Mouse (Mus musculus): Measurements from ENCODE around the gene 1810024B03Rik. TPM values are rescaled to one million over a fixed set of nuclear protein-coding genes. Genes with fewer than 3 reads are reported as not detected.

Gene 1810024B03Rik
- polyA plus RNA-seq (2014; fragmentation: Nextera tagmentation; extraction: Ambion mirVana), result 2.7 and 3.0 TPM in 2 replicates

DNA sequence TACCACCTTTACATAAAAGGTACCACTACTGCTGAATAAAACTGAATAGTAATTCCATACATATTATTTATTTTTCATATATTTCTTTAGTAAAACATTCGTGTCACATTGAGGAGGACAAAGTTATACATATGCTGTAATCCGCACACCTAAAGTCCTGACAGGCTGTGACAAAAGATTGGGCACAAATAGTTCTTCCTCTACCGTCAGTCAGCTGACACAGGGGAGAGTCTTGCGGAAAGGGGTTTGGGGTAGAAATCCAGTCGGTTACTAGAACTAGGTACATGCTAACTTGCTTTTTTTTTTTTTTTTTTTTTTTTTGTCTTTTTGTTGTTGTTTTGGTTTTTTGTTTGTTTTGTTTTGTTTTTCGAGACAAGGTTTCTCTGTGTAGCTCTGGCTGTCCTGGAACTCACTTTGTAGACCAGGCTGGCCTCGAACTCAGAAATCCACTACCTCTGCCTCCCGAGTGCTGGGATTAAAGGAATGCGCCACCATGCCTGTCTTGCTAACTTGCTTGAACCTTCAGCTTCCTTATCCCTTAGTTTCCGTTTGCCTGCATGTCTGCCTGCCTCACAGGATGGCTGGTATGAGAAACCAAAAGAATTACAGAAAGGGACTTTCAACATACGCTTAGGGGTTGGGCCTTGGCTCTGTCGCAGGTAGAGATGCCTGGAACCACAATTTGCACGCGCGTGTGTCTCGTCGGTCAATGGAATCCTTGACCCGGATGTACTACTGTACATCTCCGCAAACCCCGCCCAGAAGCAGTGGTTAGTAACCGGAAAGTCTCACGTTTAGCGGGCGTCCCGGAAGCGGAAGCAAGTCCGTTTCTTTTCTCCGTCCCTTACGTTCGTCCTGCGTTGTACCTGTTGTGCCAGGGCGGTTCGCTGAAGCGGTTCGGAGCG is at the start of gene 1810024B03Rik, which contains the start of gene Snrnp200:
TSS of gene 1810024B03Rik (minus strand) at position 734 of the 905 bp plus-strand sequence.
TSS of gene Snrnp200 (plus strand) at position 840 of the 905 bp plus-strand sequence.
- no peak within 1 kb of the TSS for H3K27ac ChIP-seq (ENCODE audit: low read depth, low read length)
- ATAC-seq (ENCODE audit: low FRiP score), result peak; percentile 98
- peak within 1 kb of the TSS; percentile 83 for H3K4me2 ChIP-seq (replicated peaks; ENCODE audit: low read depth, low read length)

DNA sequence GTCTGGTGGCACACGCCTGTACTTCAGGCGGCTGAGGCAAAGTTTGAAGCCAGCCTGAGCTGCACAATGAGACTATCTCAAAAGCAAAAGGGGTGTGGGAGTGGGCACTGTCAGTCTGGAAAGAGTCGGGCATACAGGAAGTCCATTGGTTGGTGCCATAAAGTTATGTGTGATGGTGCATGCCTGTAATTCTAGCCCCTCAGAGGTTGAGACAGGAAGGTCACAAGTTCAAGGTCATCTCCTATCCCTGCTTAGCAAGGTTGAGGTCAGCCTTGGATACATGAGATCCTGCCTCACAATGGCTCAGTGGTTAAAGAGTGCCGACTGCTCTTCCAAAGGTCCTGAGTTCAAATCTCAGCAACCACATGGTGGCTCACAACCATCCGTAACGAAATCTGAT is 47.2 kb upstream of the 1810024B03Rik start:
- WGBS, result 89% methylated on average over 6 of the region's 6 CpGs
- Histone ChIP-seq H3K4me2 (replicated peaks; ENCODE audit: low read depth, low read length) (no peak overlapping the region), H3K9ac (ENCODE audit: low read depth, low read length) (no peak overlapping the region), H3K27ac (ENCODE audit: low read depth, low read length) (no peak overlapping the region), H3K27me3 (ENCODE audit: control insufficient read depth, insufficient read depth, low read length) (no peaks in the 10 kb centered on the region), H3K4me3 (ENCODE audit: low read depth, low read length) (no peak overlapping the region), H3K4me1 (replicated peaks; ENCODE audit: control insufficient read depth, insufficient read depth, low read length) (no peaks in the 10 kb centered on the region), H3K36me3 (ENCODE audit: control insufficient read depth, insufficient read depth, low read length) (0 out of 2 replicates have a peak, but pooled peaks cover 6% of the 10 kb centered on the region), H3K9me3 (ENCODE audit: control insufficient read depth, low read length) (no peaks in the 10 kb centered on the region)
- DNase-seq (ENCODE audit: low spot score) (no peak), ATAC-seq (ENCODE audit: low FRiP score) (no peak)

More for the DNA sequence above, at the start of gene 1810024B03Rik, which contains the start of gene Snrnp200:
- peak; percentile 96 for DNase-seq (ENCODE audit: low spot score)
- 13% methylated on average over 36 of the region's 36 CpGs for WGBS
- Histone ChIP-seq H3K27me3 (ENCODE audit: control insufficient read depth, insufficient read depth, low read length) (no peaks in the 10 kb centered on the region), H3K4me1 (replicated peaks; ENCODE audit: control insufficient read depth, insufficient read depth, low read length) (no peaks in the 10 kb centered on the region; the same call in 1 of the 2 replicates), H3K4me3 (ENCODE audit: low read depth, low read length) (peak within 1 kb of the TSS; percentile 89), H3K9ac (ENCODE audit: low read depth, low read length) (peak within 1 kb of the TSS; percentile 80), H3K36me3 (ENCODE audit: control insufficient read depth, insufficient read depth, low read length) (peaks cover 15% of the 10 kb centered on the region; the same call in 1 of the 2 replicates), H3K9me3 (ENCODE audit: control insufficient read depth, low read length) (no peaks in the 10 kb centered on the region)

DNA sequence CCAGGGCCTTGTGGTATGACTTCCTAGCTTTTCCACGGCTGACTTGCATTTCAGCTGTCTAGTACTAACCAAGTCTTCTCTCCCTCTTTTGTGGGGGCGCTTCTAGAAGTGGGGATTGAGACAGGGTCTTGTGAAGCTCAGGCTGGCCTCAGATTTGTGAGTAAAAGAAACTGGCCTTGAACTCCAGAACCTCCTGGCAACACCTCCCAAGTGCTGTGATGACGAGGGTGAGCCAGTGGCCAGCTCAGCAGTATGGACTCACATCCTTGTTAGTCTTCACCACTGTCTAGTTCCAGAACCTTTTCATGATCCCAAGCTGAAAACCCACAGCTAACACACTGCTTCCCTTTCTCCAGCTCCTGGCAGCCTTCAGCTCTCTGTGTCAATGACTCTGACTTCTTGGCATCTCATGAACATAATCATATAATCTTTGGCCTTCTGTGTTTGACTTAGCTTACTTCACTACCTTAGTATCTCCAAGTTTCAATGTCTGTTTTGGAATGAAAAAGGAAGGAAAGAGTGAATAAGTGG is 46.6 kb upstream of the 1810024B03Rik start:
- WGBS, result 86% methylated on average over 3 of the region's 3 CpGs
- ATAC-seq (ENCODE audit: low FRiP score) (no peak), DNase-seq (ENCODE audit: low spot score) (no peak)
- Histone ChIP-seq H3K4me3 (ENCODE audit: low read depth, low read length) (no peak overlapping the region), H3K27ac (ENCODE audit: low read depth, low read length) (no peak overlapping the region), H3K9ac (ENCODE audit: low read depth, low read length) (no peak overlapping the region), H3K4me2 (replicated peaks; ENCODE audit: low read depth, low read length) (no peak overlapping the region), H3K36me3 (ENCODE audit: control insufficient read depth, insufficient read depth, low read length) (0 out of 2 replicates have a peak, but pooled peaks cover 6% of the 10 kb centered on the region), H3K4me1 (replicated peaks; ENCODE audit: control insufficient read depth, insufficient read depth, low read length) (no peaks in the 10 kb centered on the region), H3K27me3 (ENCODE audit: control insufficient read depth, insufficient read depth, low read length) (no peaks in the 10 kb centered on the region), H3K9me3 (ENCODE audit: control insufficient read depth, low read length) (no peaks in the 10 kb centered on the region)

DNA sequence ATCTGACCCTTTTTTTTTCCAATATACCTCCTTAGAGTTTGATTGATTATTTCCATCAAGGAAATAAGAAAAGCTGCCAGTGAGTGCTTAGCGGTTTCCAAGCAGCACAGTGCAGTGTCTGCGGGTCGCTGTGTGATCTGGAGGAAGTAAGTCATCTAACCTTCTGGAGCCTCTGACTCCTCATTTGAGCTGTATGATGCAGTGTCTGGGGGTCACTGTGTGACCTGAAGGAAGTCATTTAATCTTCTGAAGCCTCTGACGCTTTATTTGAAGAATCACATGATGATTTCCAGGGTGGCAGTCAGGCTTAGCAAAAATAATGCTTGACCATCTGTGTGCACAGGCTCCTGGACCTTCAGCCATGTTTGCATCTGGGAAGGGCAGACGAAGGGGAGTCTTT is 44.7 kb upstream of the 1810024B03Rik start:
- Histone ChIP-seq H3K9me3 (ENCODE audit: control insufficient read depth, low read length) (no peaks in the 10 kb centered on the region), H3K9ac (ENCODE audit: low read depth, low read length) (no peak overlapping the region), H3K27ac (ENCODE audit: low read depth, low read length) (no peak overlapping the region), H3K4me3 (ENCODE audit: low read depth, low read length) (no peak overlapping the region), H3K4me1 (replicated peaks; ENCODE audit: control insufficient read depth, insufficient read depth, low read length) (no peaks in the 10 kb centered on the region), H3K27me3 (ENCODE audit: control insufficient read depth, insufficient read depth, low read length) (no peaks in the 10 kb centered on the region), H3K36me3 (ENCODE audit: control insufficient read depth, insufficient read depth, low read length) (0 out of 2 replicates have a peak, but pooled peaks cover 2% of the 10 kb centered on the region), H3K4me2 (replicated peaks; ENCODE audit: low read depth, low read length) (no peak overlapping the region)
- 86% methylated on average over 5 of the region's 5 CpGs for WGBS
- DNase-seq (ENCODE audit: low spot score) (no peak), ATAC-seq (ENCODE audit: low FRiP score) (no peak)

DNA sequence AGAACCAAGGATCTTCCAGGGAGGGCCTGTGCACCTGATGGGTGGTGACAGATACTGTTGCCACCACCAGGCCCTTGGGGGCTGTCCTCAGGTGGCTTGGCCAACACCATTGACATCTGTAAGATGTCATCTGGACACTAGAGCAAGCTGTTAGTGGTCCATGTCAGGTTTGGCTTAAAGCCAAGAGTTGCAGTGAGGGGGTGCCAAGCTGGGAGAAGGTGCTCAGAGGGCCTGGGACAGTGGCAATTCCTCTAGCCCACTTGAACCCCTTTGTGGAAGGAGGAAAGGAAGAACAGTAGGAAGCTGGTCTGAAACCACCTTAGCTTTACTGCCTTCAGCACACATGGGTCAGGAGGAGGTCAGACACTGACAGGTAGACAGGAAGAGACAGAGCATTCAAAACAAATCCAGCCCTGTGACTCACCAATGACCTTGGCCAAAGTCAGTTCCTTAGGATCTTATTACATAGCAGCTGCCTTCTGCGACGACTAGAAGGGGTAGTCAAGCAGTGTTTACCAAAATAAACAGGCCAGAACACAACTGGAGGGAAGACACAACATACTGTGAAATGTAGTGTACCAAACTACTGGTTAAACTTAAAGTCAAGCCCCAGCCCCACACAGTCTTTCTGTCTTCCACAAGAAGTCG is 43.9 kb upstream of the 1810024B03Rik start:
- Histone ChIP-seq H3K4me2 (replicated peaks; ENCODE audit: low read depth, low read length) (no peak overlapping the region), H3K4me1 (replicated peaks; ENCODE audit: control insufficient read depth, insufficient read depth, low read length) (peaks cover under 1% of the 10 kb centered on the region), H3K9me3 (ENCODE audit: control insufficient read depth, low read length) (no peaks in the 10 kb centered on the region), H3K36me3 (ENCODE audit: control insufficient read depth, insufficient read depth, low read length) (no peaks in the 10 kb centered on the region), H3K27me3 (ENCODE audit: control insufficient read depth, insufficient read depth, low read length) (no peaks in the 10 kb centered on the region), H3K4me3 (ENCODE audit: low read depth, low read length) (no peak overlapping the region), H3K9ac (ENCODE audit: low read depth, low read length) (no peak overlapping the region), H3K27ac (ENCODE audit: low read depth, low read length) (no peak overlapping the region)
- no peak for ATAC-seq (ENCODE audit: low FRiP score)
- 84% methylated on average over 3 of the region's 3 CpGs for WGBS
- DNase-seq (ENCODE audit: low spot score), result no peak

DNA sequence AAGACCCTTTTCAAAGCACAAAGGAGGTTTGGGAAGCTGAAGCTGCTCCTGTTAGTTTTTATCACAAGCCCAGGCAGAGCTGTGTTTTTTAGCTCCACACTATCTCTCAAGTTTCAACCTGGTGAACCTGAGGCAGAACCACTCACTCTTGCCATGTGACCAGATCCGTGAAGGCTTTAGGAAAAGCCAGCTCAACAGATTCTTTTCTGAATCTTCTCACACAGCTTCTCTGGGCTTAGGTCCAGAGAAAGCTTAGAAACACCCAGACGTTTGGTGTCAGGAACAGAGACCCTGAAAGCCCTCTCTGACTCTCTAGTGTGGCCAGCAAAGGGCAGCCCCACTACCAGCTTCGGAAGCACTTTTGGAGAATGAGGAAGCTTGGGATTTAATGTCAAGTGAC is 43.4 kb upstream of the 1810024B03Rik start:
- 89% methylated on average over 3 of the region's 3 CpGs for WGBS
- DNase-seq (ENCODE audit: low spot score), result no peak
- Histone ChIP-seq H3K36me3 (ENCODE audit: control insufficient read depth, insufficient read depth, low read length) (no peaks in the 10 kb centered on the region), H3K9me3 (ENCODE audit: control insufficient read depth, low read length) (no peaks in the 10 kb centered on the region), H3K4me1 (replicated peaks; ENCODE audit: control insufficient read depth, insufficient read depth, low read length) (peaks cover 4% of the 10 kb centered on the region), H3K27ac (ENCODE audit: low read depth, low read length) (no peak overlapping the region), H3K27me3 (ENCODE audit: control insufficient read depth, insufficient read depth, low read length) (no peaks in the 10 kb centered on the region), H3K9ac (ENCODE audit: low read depth, low read length) (no peak overlapping the region), H3K4me2 (replicated peaks; ENCODE audit: low read depth, low read length) (no peak overlapping the region), H3K4me3 (ENCODE audit: low read depth, low read length) (no peak overlapping the region)
- no peak for ATAC-seq (ENCODE audit: low FRiP score)

DNA sequence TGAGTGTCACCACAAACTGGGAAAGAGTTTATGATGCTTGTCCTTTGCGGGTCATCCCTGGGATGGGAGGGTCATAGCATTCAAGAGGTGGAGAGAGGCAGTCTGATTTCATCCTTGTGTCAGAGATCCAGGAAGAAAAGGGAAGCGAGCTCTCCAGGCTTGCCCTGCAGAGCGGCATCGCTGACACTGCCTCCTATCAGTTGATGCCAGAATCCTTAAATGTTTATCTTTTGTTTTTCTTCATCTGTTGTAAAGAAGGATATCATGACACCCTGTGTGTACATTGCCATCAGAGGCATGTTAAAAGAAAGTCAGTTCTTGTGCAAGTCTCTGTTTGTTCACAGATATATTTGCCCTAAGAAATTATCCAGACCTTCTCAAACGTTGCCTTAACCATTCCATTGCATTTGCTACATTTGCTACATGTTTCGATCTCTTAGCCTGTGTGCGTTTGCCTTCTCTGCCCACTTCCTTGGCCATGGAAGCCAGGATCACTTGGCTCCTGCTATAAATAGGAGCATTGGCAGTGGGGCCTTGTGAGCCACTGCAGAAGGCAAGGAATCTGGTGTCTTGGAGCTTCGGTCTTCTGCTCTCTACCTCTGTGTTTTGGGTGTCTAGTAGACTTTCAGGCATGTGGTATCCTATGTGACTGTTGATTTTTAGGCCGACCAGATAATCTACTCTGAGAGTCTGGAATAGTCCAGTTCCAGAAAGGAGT is 42.4 kb upstream of the 1810024B03Rik start:
- no peak for DNase-seq (ENCODE audit: low spot score)
- 97% methylated on average over 9 of the region's 9 CpGs for WGBS
- Histone ChIP-seq H3K9ac (ENCODE audit: low read depth, low read length) (no peak overlapping the region), H3K4me3 (ENCODE audit: low read depth, low read length) (no peak overlapping the region), H3K27me3 (ENCODE audit: control insufficient read depth, insufficient read depth, low read length) (no peaks in the 10 kb centered on the region), H3K9me3 (ENCODE audit: control insufficient read depth, low read length) (no peaks in the 10 kb centered on the region), H3K4me2 (replicated peaks; ENCODE audit: low read depth, low read length) (no peak overlapping the region), H3K36me3 (ENCODE audit: control insufficient read depth, insufficient read depth, low read length) (no peaks in the 10 kb centered on the region), H3K4me1 (replicated peaks; ENCODE audit: control insufficient read depth, insufficient read depth, low read length) (peaks cover 4% of the 10 kb centered on the region), H3K27ac (ENCODE audit: low read depth, low read length) (no peak overlapping the region)
- ATAC-seq (ENCODE audit: low FRiP score), result no peak

DNA sequence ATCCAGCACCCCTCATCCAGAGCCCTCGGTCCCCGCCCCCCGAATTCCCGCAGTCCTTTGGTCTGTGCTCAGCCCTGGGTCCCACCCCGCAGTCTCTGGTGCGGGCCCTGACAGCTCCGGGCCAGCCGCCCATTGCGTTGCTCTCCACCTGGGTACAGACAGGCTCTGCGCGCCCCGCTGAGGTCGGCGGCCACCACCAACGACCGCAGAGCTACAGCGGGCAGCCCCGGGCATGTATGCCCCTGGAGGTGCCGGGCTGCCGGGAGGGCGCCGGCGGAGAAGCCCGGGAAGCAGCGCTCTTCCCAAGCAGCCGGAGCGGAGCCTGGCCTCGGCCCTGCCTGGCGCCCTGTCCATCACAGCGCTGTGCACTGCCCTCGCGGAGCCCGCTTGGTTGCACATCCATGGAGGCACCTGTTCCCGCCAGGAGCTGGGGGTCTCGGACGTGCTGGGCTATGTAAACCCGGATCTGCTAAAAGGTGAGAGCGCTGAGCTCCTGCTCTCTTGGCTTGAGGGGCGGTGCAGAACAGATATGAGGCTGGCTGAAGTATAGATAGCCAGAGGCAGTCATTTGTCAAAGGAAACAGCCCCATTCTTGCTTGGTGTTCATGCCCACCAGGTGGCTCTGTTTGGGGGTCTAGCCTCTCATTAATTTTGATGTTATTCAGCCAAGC is 40.4 kb upstream of the 1810024B03Rik start:
- H3K36me3 ChIP-seq (ENCODE audit: control insufficient read depth, insufficient read depth, low read length), result 0 out of 2 replicates have a peak, but pooled peaks cover 2% of the 10 kb centered on the region
- 3% methylated on average over 30 of the region's 39 CpGs for WGBS
- ATAC-seq (ENCODE audit: low FRiP score) (peak; percentile 74), DNase-seq (ENCODE audit: low spot score) (peak; percentile 49)
- no peaks in the 10 kb centered on the region for H3K9me3 ChIP-seq (ENCODE audit: control insufficient read depth, low read length)
- peak overlapping the region; percentile 94 for H3K4me2 ChIP-seq (replicated peaks; ENCODE audit: low read depth, low read length)
- peak overlapping the region; percentile 48 for H3K27ac ChIP-seq (ENCODE audit: low read depth, low read length)
- peak overlapping the region; percentile 81 for H3K9ac ChIP-seq (ENCODE audit: low read depth, low read length)
- peaks cover 4% of the 10 kb centered on the region for H3K4me1 ChIP-seq (replicated peaks; ENCODE audit: control insufficient read depth, insufficient read depth, low read length)
- peak overlapping the region; percentile 87 for H3K4me3 ChIP-seq (ENCODE audit: low read depth, low read length)
- H3K27me3 ChIP-seq (ENCODE audit: control insufficient read depth, insufficient read depth, low read length), result no peaks in the 10 kb centered on the region
